Mouse (Mus musculus) myocyte (in vitro differentiated cells): ENCODE results near the gene Lrrc34.

ENCODE experiments used
- CEBPB ChIP-seq: IDR thresholded peaks from 2 replicates; pipeline ENCODE4 v1.6.1; 2011; ENCODE audit warnings: mild to moderate bottlenecking, moderate library complexity; ENCODE audit not compliant: poor library complexity, insufficient read depth, severe bottlenecking
- E2F4 ChIP-seq: IDR thresholded peaks from one replicate; pipeline ENCODE4 v1.6.1; 2011; ENCODE audit warnings: mild to moderate bottlenecking, control low read depth, moderate library complexity; ENCODE audit not compliant: insufficient read depth
- MAX ChIP-seq: IDR thresholded peaks from one replicate; pipeline ENCODE4 v1.6.1; 2011; ENCODE audit warnings: low read depth, mild to moderate bottlenecking, control low read depth
- MYOG ChIP-seq, 3 experiments: IDR thresholded peaks; one replicate each; pipeline ENCODE4 v1.6.1; 2011; ENCODE audit warnings: control low read depth in 2 of 3, low read depth in 2 of 3, mild to moderate bottlenecking in 2 of 3; ENCODE audit not compliant: insufficient read length in 2 of 3, control insufficient read depth in 1 of 3, insufficient read depth in 1 of 3
- POLR2A ChIP-seq: IDR thresholded peaks from one replicate; pipeline ENCODE4 v1.6.1; 2011; ENCODE audit warnings: low read depth, mild to moderate bottlenecking, control low read depth, moderate library complexity; ENCODE audit not compliant: insufficient read length
- POLR2AphosphoS2 ChIP-seq: IDR thresholded peaks from one replicate; pipeline ENCODE4 v1.6.1; 2011; ENCODE audit warnings: low read depth, control low read depth; ENCODE audit not compliant: insufficient read length
- TCF12 ChIP-seq: IDR thresholded peaks from one replicate; pipeline ENCODE4 v1.6.1; 2011; ENCODE audit warnings: mild to moderate bottlenecking, control low read depth; ENCODE audit not compliant: poor library complexity, insufficient read depth, severe bottlenecking
- USF1 ChIP-seq: IDR thresholded peaks from one replicate; pipeline ENCODE4 v1.6.1; 2011; ENCODE audit warnings: low read depth, mild to moderate bottlenecking, control low read depth, moderate library complexity

DNA sequence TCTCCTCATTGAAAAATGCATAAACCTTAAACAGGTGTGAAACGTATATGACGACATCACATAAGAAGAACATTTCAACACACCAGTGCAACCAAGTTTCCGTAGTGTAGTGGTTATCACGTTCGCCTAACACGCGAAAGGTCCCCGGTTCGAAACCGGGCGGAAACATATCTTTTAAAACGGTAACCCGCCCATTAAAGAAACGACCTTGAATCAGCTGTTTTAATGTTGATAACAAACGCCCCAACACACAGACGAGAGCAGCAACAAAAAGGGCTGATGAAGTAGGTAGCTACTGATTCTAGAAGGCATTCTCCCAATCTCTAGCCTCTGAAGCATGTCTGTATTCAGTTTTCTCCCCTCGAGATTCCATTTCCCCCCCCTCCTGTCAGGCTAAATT lies 46.5 kb downstream of the Lrrc34 start:
- no peak for TF ChIP-seq POLR2A
- TF ChIP-seq USF1, result no peak
- no peak for TF ChIP-seq MYOG (IDR thresholded peaks at IDR 0.05; ENCODE audit: control insufficient read depth in 1 of 3, insufficient read depth in 1 of 3, insufficient read length in 2 of 3, low read depth in 2 of 3)
- no peak for TF ChIP-seq POLR2AphosphoS2
- peak; percentile 12 for TF ChIP-seq E2F4
- no peak for TF ChIP-seq MAX
- no peak for TF ChIP-seq TCF12
- no peak for TF ChIP-seq CEBPB
